Comparison of ENCODE assay signal across 12 mouse cellular contexts in the genomic region with DNA sequence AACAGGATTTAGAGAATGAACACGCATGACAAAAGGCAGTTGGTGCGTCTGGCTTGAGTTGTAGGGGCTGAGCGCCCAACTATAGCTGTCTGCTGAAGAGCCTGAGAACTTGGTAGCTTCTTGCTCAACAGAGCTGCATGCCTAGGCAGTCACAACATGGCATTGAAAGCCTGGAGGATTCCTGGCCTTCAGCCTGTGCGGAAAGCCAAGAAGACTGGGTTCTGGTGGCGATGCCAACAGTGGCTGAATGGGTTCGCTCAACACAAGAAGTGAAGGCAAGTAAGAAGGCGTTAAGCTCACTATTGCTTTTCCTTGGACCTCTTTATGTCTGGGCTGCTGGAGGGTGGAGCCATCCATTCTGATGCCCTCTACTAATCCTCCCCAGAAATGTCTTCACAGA.
DNase-seq lines count a peak whose midpoint lies in the region; ATAC-seq and TF ChIP-seq lines count a peak whose summit lies in the region.
"Had no signal": no experiment of that assay in that cellular context is flagged by ENCODE, and none has a peak within 500 bp of the region (broad histone marks: within the 10 kb centered on the region; RNA-seq: fewer than 3 reads in every experiment).

No protein-coding gene starts in this region.

- no peaks in the 10 kb centered on the region for H3K36me3 ChIP-seq in thymus, adult 2 months (ENCODE audit: control insufficient read depth, insufficient read depth, low read length)
- H3K36me3 ChIP-seq in midbrain, embryonic 15.5 days (replicated peaks): no peaks in the 10 kb centered on the region

- peak; percentile 52 to 67 for DNase-seq in cerebellum, postnatal 10 days
- DNase-seq in cerebellum, adult 11-12 months: no peak
- DNase-seq in layer of hippocampus, postnatal 10 days (ENCODE audit: low spot score in 2 of 2): peak; percentile 40 to 47
- DNase-seq in layer of hippocampus, adult 9-11 months: no peak
- peak; percentile 24 for DNase-seq in brain, adult 2 months (ENCODE audit: low read depth, low spot score)
- peak; percentile 93 for DNase-seq in gonadal fat pad, adult 2 months (ENCODE audit: low read depth)
- no peak for DNase-seq in thymus, adult 2 months
- DNase-seq: embryo, embryonic 11 days; gastrocnemius, postnatal 36 days; thymus, postnatal 25 days had no signal

- no peak overlapping the region for H3K4me3 ChIP-seq in thymus, adult 2 months (ENCODE audit: control insufficient read depth, insufficient read depth, low read length)
- H3K4me3 ChIP-seq in midbrain, embryonic 15.5 days: no peak overlapping the region
- H3K4me3 ChIP-seq: megakaryocyte, embryonic 14.5 days had no signal

- no peak overlapping the region for H3K27ac ChIP-seq in thymus, adult 2 months (ENCODE audit: control insufficient read depth, insufficient read depth, low read length)
- H3K27ac ChIP-seq in midbrain, embryonic 15.5 days: no peak overlapping the region

- no peak for TF ChIP-seq CTCF in thymus, adult 2 months (IDR thresholded peaks at IDR 0.05; ENCODE audit: borderline replicate concordance, control insufficient read depth, extremely low read depth, insufficient read depth, low read length, poor library complexity)

- H3K4me2 ChIP-seq in midbrain, embryonic 15.5 days: no peak overlapping the region

- no peak for ATAC-seq in midbrain, embryonic 15.5 days (replicated peaks)

- no peak overlapping the region for H3K9ac ChIP-seq in midbrain, embryonic 15.5 days

- no peaks in the 10 kb centered on the region for H3K9me3 ChIP-seq in midbrain, embryonic 15.5 days
- H3K9me3 ChIP-seq: megakaryocyte, embryonic 14.5 days had no signal

- H3K4me1 ChIP-seq in thymus, adult 2 months (replicated peaks; ENCODE audit: control insufficient read depth, insufficient read depth, low read length): no peaks in the 10 kb centered on the region
- no peaks in the 10 kb centered on the region for H3K4me1 ChIP-seq in midbrain, embryonic 15.5 days
- H3K4me1 ChIP-seq: megakaryocyte, embryonic 14.5 days had no signal

- H3K27me3 ChIP-seq in thymus, adult 2 months (ENCODE audit: control insufficient read depth, insufficient read depth, low read length): no peaks in the 10 kb centered on the region
- no peaks in the 10 kb centered on the region for H3K27me3 ChIP-seq in midbrain, embryonic 15.5 days (replicated peaks)

- TF ChIP-seq POLR2A in thymus, adult 2 months (IDR thresholded peaks at IDR 0.05; ENCODE audit: control insufficient read depth, extremely low read depth, insufficient read depth, low read length, poor library complexity): no peak

- 97% methylated on average over 7 of the region's 7 CpGs for WGBS in thymus, adult 2 months
- 79% methylated on average over 7 of the region's 7 CpGs for WGBS in midbrain, embryonic 15.5 days

Comparison
In these comparisons a context has a peak if more than half of its experiments do, and no peak if none do; other contexts are left out.
1. DNase-seq: peak in cerebellum, postnatal 10 days (2 of 2), layer of hippocampus, postnatal 10 days (2 of 2), brain, adult 2 months (single experiment) and gonadal fat pad, adult 2 months (single experiment); none in cerebellum, adult 11-12 months (single experiment), layer of hippocampus, adult 9-11 months (single experiment) and thymus, adult 2 months (single experiment).